Mouse (Mus musculus): Measurements from ENCODE around the gene Paxx. TPM values are rescaled to one million over a fixed set of nuclear protein-coding genes. Genes with fewer than 3 reads are reported as not detected.
"Not testable (repeated sequence)": the region's sequence is repeated elsewhere in the genome, so short reads cannot be mapped to it uniquely, and the experiment has no call there.

The Paxx gene
- polyA plus RNA-seq, 1 experiment from 2014 or later = 14.3 TPM

DNA sequence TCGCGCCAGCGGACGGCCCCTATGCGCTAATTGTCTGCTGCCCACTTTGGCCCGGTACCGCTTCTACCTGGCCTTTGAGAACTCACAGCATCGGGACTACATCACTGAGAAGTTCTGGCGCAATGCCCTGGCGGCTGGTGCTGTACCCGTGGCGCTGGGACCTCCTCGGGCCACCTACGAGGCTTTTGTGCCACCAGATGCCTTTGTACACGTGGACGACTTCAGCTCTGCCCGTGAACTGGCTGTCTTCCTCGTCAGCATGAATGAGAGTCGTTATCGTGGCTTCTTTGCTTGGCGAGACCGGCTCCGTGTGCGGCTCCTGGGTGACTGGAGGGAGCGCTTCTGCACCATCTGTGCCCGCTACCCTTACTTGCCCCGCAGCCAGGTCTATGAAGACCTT is 35.4 kb downstream of the Paxx start:
- H3K4me3 ChIP-seq (ENCODE audit: low read depth, low read length) = no peak overlapping the region
- H3K36me3 ChIP-seq (replicated peaks; ENCODE audit: control insufficient read depth, insufficient read depth, low read depth, low read length) = no peaks in the 10 kb centered on the region
- H3K9ac ChIP-seq (replicated peaks; ENCODE audit: low read length) = no peak overlapping the region
- no peaks in the 10 kb centered on the region for H3K4me1 ChIP-seq (ENCODE audit: control insufficient read depth, insufficient read depth, low read length)
- DNase-seq (ENCODE audit: low spot score) (no peak), ATAC-seq (replicated peaks; ENCODE audit: insufficient number of reproducible peaks, low FRiP score, low TSS enrichment, low read depth) (no peak)
- H3K27me3 ChIP-seq (ENCODE audit: control insufficient read depth, insufficient read depth, low read length) = peaks cover 18% of the 10 kb centered on the region
- no peak overlapping the region for H3K4me2 ChIP-seq (ENCODE audit: low read depth, low read length)
- WGBS = 43% methylated on average over 27 of the region's 27 CpGs
- no peak overlapping the region for H3K27ac ChIP-seq (replicated peaks; ENCODE audit: low read depth, low read length)
- no peaks in the 10 kb centered on the region for H3K9me3 ChIP-seq (replicated peaks; ENCODE audit: control insufficient read depth, low read length)

DNA sequence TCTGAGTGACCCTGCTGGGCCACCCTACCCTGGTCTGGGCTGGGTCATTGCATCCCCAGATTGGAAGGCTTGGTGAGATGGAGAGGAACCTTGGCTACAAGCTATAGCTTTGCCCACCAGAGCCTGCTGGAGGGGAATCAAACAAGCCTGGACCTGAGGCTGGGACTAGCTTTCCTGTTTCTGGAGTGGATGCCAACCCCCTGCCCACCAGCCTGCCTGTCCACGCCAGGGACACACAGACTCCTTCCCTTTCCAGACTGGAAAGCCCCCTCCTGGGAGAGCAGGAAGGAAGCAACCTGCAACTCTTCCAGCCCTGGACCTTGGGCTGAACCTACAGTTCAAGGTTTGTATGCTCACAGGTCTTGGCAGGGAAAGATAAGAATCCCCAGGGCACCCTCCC is 37.3 kb downstream of the Paxx start:
- Histone ChIP-seq H3K9ac (replicated peaks; ENCODE audit: low read length) (no peak overlapping the region), H3K4me3 (ENCODE audit: low read depth, low read length) (no peak overlapping the region), H3K9me3 (replicated peaks; ENCODE audit: control insufficient read depth, low read length) (no peaks in the 10 kb centered on the region), H3K4me1 (ENCODE audit: control insufficient read depth, insufficient read depth, low read length) (no peaks in the 10 kb centered on the region), H3K36me3 (replicated peaks; ENCODE audit: control insufficient read depth, insufficient read depth, low read depth, low read length) (no peaks in the 10 kb centered on the region), H3K27me3 (ENCODE audit: control insufficient read depth, insufficient read depth, low read length) (peaks cover 14% of the 10 kb centered on the region), H3K27ac (replicated peaks; ENCODE audit: low read depth, low read length) (no peak overlapping the region), H3K4me2 (ENCODE audit: low read depth, low read length) (no peak overlapping the region)
- 63% methylated on average over 1 of the region's 1 CpGs for WGBS
- no peak for DNase-seq (ENCODE audit: low spot score)
- ATAC-seq (replicated peaks; ENCODE audit: insufficient number of reproducible peaks, low FRiP score, low TSS enrichment, low read depth) = no peak

GRCm38 (mm10) chr2:25422587-25423410 is 38.1 kb downstream of the Paxx start, which contains the start of gene Fut7:
TSS of gene Fut7 (plus strand) at chr2:25423267.
- no peak for DNase-seq (ENCODE audit: low spot score)
- H3K9ac ChIP-seq (replicated peaks; ENCODE audit: low read length) = 0 out of 2 replicates have a peak within 1 kb of the TSS, but pooled peaks have one; percentile 11
- 63% methylated on average over 17 of the region's 17 CpGs for WGBS

GRCm38 (mm10) chr2:25421896-25422295 is 39.0 kb downstream of the Paxx start:
- no peak for ATAC-seq (replicated peaks; ENCODE audit: insufficient number of reproducible peaks, low FRiP score, low TSS enrichment, low read depth)
- peak; percentile 82 for DNase-seq (ENCODE audit: low spot score)
- H3K27me3 ChIP-seq (ENCODE audit: control insufficient read depth, insufficient read depth, low read length) = peaks cover 14% of the 10 kb centered on the region

More at GRCm38 (mm10) chr2:25422587-25423410, 38.1 kb downstream of the Paxx start, which contains the start of gene Fut7:
- Histone ChIP-seq H3K36me3 (replicated peaks; ENCODE audit: control insufficient read depth, insufficient read depth, low read depth, low read length) (no peaks in the 10 kb centered on the region), H3K4me3 (ENCODE audit: low read depth, low read length) (no peak within 1 kb of the TSS), H3K4me1 (ENCODE audit: control insufficient read depth, insufficient read depth, low read length) (no peaks in the 10 kb centered on the region), H3K27ac (replicated peaks; ENCODE audit: low read depth, low read length) (no peak within 1 kb of the TSS), H3K9me3 (replicated peaks; ENCODE audit: control insufficient read depth, low read length) (no peaks in the 10 kb centered on the region), H3K27me3 (ENCODE audit: control insufficient read depth, insufficient read depth, low read length) (peaks cover 14% of the 10 kb centered on the region), H3K4me2 (ENCODE audit: low read depth, low read length) (no peak within 1 kb of the TSS)
- no peak for ATAC-seq (replicated peaks; ENCODE audit: insufficient number of reproducible peaks, low FRiP score, low TSS enrichment, low read depth)

GRCm38 (mm10) chr2:25417426-25417825 is 43.5 kb downstream of the Paxx start:
- Histone ChIP-seq H3K9ac (replicated peaks; ENCODE audit: low read length) (no peak overlapping the region), H3K9me3 (replicated peaks; ENCODE audit: control insufficient read depth, low read length) (no peaks in the 10 kb centered on the region), H3K4me3 (ENCODE audit: low read depth, low read length) (no peak overlapping the region), H3K27ac (replicated peaks; ENCODE audit: low read depth, low read length) (no peak overlapping the region), H3K4me2 (ENCODE audit: low read depth, low read length) (no peak overlapping the region), H3K36me3 (replicated peaks; ENCODE audit: control insufficient read depth, insufficient read depth, low read depth, low read length) (no peaks in the 10 kb centered on the region), H3K27me3 (ENCODE audit: control insufficient read depth, insufficient read depth, low read length) (no peaks in the 10 kb centered on the region), H3K4me1 (ENCODE audit: control insufficient read depth, insufficient read depth, low read length) (no peaks in the 10 kb centered on the region)
- ATAC-seq (replicated peaks; ENCODE audit: insufficient number of reproducible peaks, low FRiP score, low TSS enrichment, low read depth) (no peak), DNase-seq (ENCODE audit: low spot score) (no peak)
- WGBS = 23% methylated on average over 3 of the region's 3 CpGs

More at GRCm38 (mm10) chr2:25421896-25422295, 39.0 kb downstream of the Paxx start:
- no peaks in the 10 kb centered on the region for H3K36me3 ChIP-seq (replicated peaks; ENCODE audit: control insufficient read depth, insufficient read depth, low read depth, low read length)
- H3K9me3 ChIP-seq (replicated peaks; ENCODE audit: control insufficient read depth, low read length) = no peaks in the 10 kb centered on the region
- no peak overlapping the region for H3K9ac ChIP-seq (replicated peaks; ENCODE audit: low read length)
- no peaks in the 10 kb centered on the region for H3K4me1 ChIP-seq (ENCODE audit: control insufficient read depth, insufficient read depth, low read length)
- no peak overlapping the region for H3K4me3 ChIP-seq (ENCODE audit: low read depth, low read length)
- no peak overlapping the region for H3K4me2 ChIP-seq (ENCODE audit: low read depth, low read length)
- no peak overlapping the region for H3K27ac ChIP-seq (replicated peaks; ENCODE audit: low read depth, low read length)
- 21% methylated on average over 3 of the region's 3 CpGs for WGBS

- not testable (repeated sequence) for DNase-seq (ENCODE audit: low spot score); H3K9me3 ChIP-seq (replicated peaks; ENCODE audit: control insufficient read depth, low read length); H3K4me3 ChIP-seq (ENCODE audit: low read depth, low read length); H3K27me3 ChIP-seq (ENCODE audit: control insufficient read depth, insufficient read depth, low read length); H3K9ac ChIP-seq (replicated peaks; ENCODE audit: low read length); H3K4me2 ChIP-seq (ENCODE audit: low read depth, low read length); H3K36me3 ChIP-seq (replicated peaks; ENCODE audit: control insufficient read depth, insufficient read depth, low read depth, low read length); ATAC-seq (replicated peaks; ENCODE audit: insufficient number of reproducible peaks, low FRiP score, low TSS enrichment, low read depth); H3K27ac ChIP-seq (replicated peaks; ENCODE audit: low read depth, low read length); H3K4me1 ChIP-seq (ENCODE audit: control insufficient read depth, insufficient read depth, low read length)
These were observed 47.5 kb downstream of the Paxx start for GRCm38 (mm10) chr2:25413436-25413835.

DNA sequence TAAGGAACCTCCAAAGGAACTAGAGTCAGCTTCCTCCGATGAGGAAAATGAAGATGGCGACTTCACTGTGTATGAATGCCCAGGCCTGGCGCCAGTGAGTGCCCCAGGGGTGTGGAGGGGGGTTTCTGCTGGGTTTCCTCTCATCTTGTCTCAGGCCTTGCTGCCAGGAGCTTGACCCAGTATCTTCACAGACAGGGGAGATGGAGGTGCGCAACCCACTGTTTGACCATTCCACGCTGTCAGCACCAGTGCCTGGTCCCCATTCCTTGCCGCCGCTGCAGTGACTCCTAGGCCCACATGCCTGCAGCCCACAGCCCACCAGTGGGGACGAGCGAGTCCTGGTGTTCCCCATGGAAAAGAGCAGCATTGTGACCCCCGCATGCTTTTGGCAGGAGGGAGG is 52.0 kb downstream of the Paxx start:
- Histone ChIP-seq H3K27me3 (ENCODE audit: control insufficient read depth, insufficient read depth, low read length) (peaks cover 6% of the 10 kb centered on the region; the same call in 1 of the 2 replicates), H3K9me3 (replicated peaks; ENCODE audit: control insufficient read depth, low read length) (no peaks in the 10 kb centered on the region), H3K27ac (replicated peaks; ENCODE audit: low read depth, low read length) (no peak overlapping the region), H3K4me3 (ENCODE audit: low read depth, low read length) (no peak overlapping the region), H3K9ac (replicated peaks; ENCODE audit: low read length) (no peak overlapping the region), H3K36me3 (replicated peaks; ENCODE audit: control insufficient read depth, insufficient read depth, low read depth, low read length) (no peaks in the 10 kb centered on the region), H3K4me2 (ENCODE audit: low read depth, low read length) (no peak overlapping the region), H3K4me1 (ENCODE audit: control insufficient read depth, insufficient read depth, low read length) (no peaks in the 10 kb centered on the region)
- 87% methylated on average over 10 of the region's 10 CpGs for WGBS
- ATAC-seq (replicated peaks; ENCODE audit: insufficient number of reproducible peaks, low FRiP score, low TSS enrichment, low read depth) (no peak), DNase-seq (ENCODE audit: low spot score) (no peak)

Measured in embryonic facial prominence, embryonic 11.5 days (tissue).